Mouse (Mus musculus): ENCODE results near the gene Nrgn. TPM values are rescaled to one million over a fixed set of nuclear protein-coding genes. Genes with fewer than 3 reads are reported as not detected.

Gene Nrgn
- polyA plus RNA-seq, 1 experiment, result 4.5 TPM

GRCm38 (mm10) chr9:37496325-37496724 is 56.4 kb downstream of the Nrgn start:
- no peaks in the 10 kb centered on the region for H3K27me3 ChIP-seq (ENCODE audit: control insufficient read depth)
- no peak for TF ChIP-seq GATA1 (IDR thresholded peaks at IDR 0.05; ENCODE audit: low read length)
- no peak for TF ChIP-seq TAL1 (IDR thresholded peaks at IDR 0.05; ENCODE audit: low read length)
- no peaks in the 10 kb centered on the region for H3K9me3 ChIP-seq (ENCODE audit: control insufficient read depth, low read length)
- peaks cover 4% of the 10 kb centered on the region for H3K4me1 ChIP-seq (ENCODE audit: control insufficient read depth)
- H3K36me3 ChIP-seq (ENCODE audit: control insufficient read depth), result no peaks in the 10 kb centered on the region; the same call in 1 of the 2 replicates
- H3K4me3 ChIP-seq (replicated peaks), result no peak overlapping the region

- H3K27me3 ChIP-seq (ENCODE audit: control insufficient read depth), result no peaks in the 10 kb centered on the region
- peaks cover 4% of the 10 kb centered on the region for H3K4me1 ChIP-seq (ENCODE audit: control insufficient read depth)
- H3K9me3 ChIP-seq (ENCODE audit: control insufficient read depth, low read length), result no peaks in the 10 kb centered on the region
- H3K4me3 ChIP-seq (replicated peaks), result no peak overlapping the region
- H3K36me3 ChIP-seq (ENCODE audit: control insufficient read depth), result no peaks in the 10 kb centered on the region; the same call in 1 of the 2 replicates
- TF ChIP-seq TAL1 (IDR thresholded peaks at IDR 0.05; ENCODE audit: low read length) (no peak), GATA1 (IDR thresholded peaks at IDR 0.05; ENCODE audit: low read length) (no peak)
Measured at GRCm38 (mm10) chr9:37495761-37496160, 56.9 kb downstream of the Nrgn start.

Other genes starting within 250 kb of the Nrgn start
- gene Ccdc15, start 204.5 kb downstream of the Nrgn start, polyA plus RNA-seq (2012), result 0.13 and 0.28 TPM in 2 replicates
- gene Hepacam, start 185.6 kb downstream of the Nrgn start, polyA plus RNA-seq (2012), result not detected in 2 replicates
- 0.02 and 0.23 TPM in 2 replicates for gene Robo4, start 151.0 kb downstream of the Nrgn start, polyA plus RNA-seq (2012)
- 0.05 and 0.08 TPM in 2 replicates for gene Robo3, start 119.7 kb downstream of the Nrgn start, polyA plus RNA-seq (2012)
- gene Msantd2, start 63.6 kb downstream of the Nrgn start, polyA plus RNA-seq (2012), result 0.21 and 0.63 TPM in 2 replicates
- not detected in 2 replicates for gene Esam, start 24.8 kb downstream of the Nrgn start, polyA plus RNA-seq (2012)
- not detected in 2 replicates for gene Vsig2, start 13.6 kb downstream of the Nrgn start, polyA plus RNA-seq (2012)
- gene Siae, start 2.8 kb upstream of the Nrgn start, polyA plus RNA-seq (2012), result 0.05 TPM in 1 of 2 replicates, not detected in the other
- 0.21 TPM in 1 of 2 replicates, not detected in the other for gene Spa17, start 60.8 kb upstream of the Nrgn start, polyA plus RNA-seq (2012)
- 3.2 and 3.4 TPM in 2 replicates for gene Tbrg1, start 104.4 kb upstream of the Nrgn start, polyA plus RNA-seq (2012)
- not detected in 2 replicates for gene Panx3, start 116.3 kb upstream of the Nrgn start, polyA plus RNA-seq (2012)
- gene Olfr160, start 163.3 kb upstream of the Nrgn start, polyA plus RNA-seq (2012), result not detected in 2 replicates
- gene Olfr874, start 192.2 kb upstream of the Nrgn start, polyA plus RNA-seq (2012), result 0.04 TPM in 1 of 2 replicates, not detected in the other
- not detected in 2 replicates for gene Olfr875, start 219.0 kb upstream of the Nrgn start, polyA plus RNA-seq (2012)